Mouse (Mus musculus): ENCODE data around the gene Tnr.

Gene Tnr

GRCm38 (mm10) chr1:159716301-159716700 is 192.7 kb downstream of the Tnr start:
- no peak for DNase-seq (ENCODE audit: low spot score in 2 of 2)

GRCm38 (mm10) chr1:159717016-159717415 is 193.4 kb downstream of the Tnr start:
- DNase-seq (ENCODE audit: low spot score in 2 of 2): no peak

- no peak for DNase-seq (ENCODE audit: low spot score in 2 of 2)
These were observed 200.2 kb downstream of the Tnr start for GRCm38 (mm10) chr1:159723733-159724132.

GRCm38 (mm10) chr1:159729270-159729669 is 205.7 kb downstream of the Tnr start:
- no peak for DNase-seq (ENCODE audit: low spot score in 2 of 2)

GRCm38 (mm10) chr1:159730826-159731225 is 207.3 kb downstream of the Tnr start:
- no peak for DNase-seq (ENCODE audit: low spot score in 2 of 2)

- DNase-seq (ENCODE audit: low spot score in 2 of 2): no peak
These were observed 211.5 kb downstream of the Tnr start for GRCm38 (mm10) chr1:159735099-159735498.

- no peak for DNase-seq (ENCODE audit: low spot score in 2 of 2)
These were observed 215.9 kb downstream of the Tnr start for GRCm38 (mm10) chr1:159739478-159739877.

GRCm38 (mm10) chr1:159741237-159742002 is 217.9 kb downstream of the Tnr start:
- no peak for DNase-seq (ENCODE audit: low spot score in 2 of 2)

- DNase-seq (ENCODE audit: low spot score in 2 of 2): no peak
These were observed 218.4 kb downstream of the Tnr start for GRCm38 (mm10) chr1:159742003-159742274.

GRCm38 (mm10) chr1:159743744-159744253 is 220.2 kb downstream of the Tnr start:
- DNase-seq (ENCODE audit: low spot score in 2 of 2): no peak

- DNase-seq (ENCODE audit: low spot score in 2 of 2): no peak
These were observed 221.7 kb downstream of the Tnr start for GRCm38 (mm10) chr1:159745311-159745710.

- no peak for DNase-seq (ENCODE audit: low spot score in 2 of 2)
These were observed 224.4 kb downstream of the Tnr start for GRCm38 (mm10) chr1:159747969-159748368.

GRCm38 (mm10) chr1:159750411-159750810 is 226.8 kb downstream of the Tnr start:
- DNase-seq (ENCODE audit: low spot score in 2 of 2): no peak

GRCm38 (mm10) chr1:159750876-159751275 is 227.3 kb downstream of the Tnr start:
- DNase-seq (ENCODE audit: low spot score in 2 of 2): no peak

- DNase-seq (ENCODE audit: low spot score in 2 of 2): no peak
These were observed 237.4 kb downstream of the Tnr start for GRCm38 (mm10) chr1:159760970-159761369.

- DNase-seq (ENCODE audit: low spot score in 2 of 2): no peak
These were observed 240.3 kb downstream of the Tnr start for GRCm38 (mm10) chr1:159763901-159764300.

GRCm38 (mm10) chr1:159764897-159765296 is 241.3 kb downstream of the Tnr start:
- no peak for DNase-seq (ENCODE audit: low spot score in 2 of 2)

GRCm38 (mm10) chr1:159769948-159770347 is 246.4 kb downstream of the Tnr start:
- DNase-seq (ENCODE audit: low spot score in 2 of 2): no peak

- DNase-seq (ENCODE audit: low spot score in 2 of 2): no peak
These were observed 250.1 kb downstream of the Tnr start for GRCm38 (mm10) chr1:159773671-159774070.

GRCm38 (mm10) chr1:159775168-159775567 is 251.6 kb downstream of the Tnr start:
- DNase-seq (ENCODE audit: low spot score in 2 of 2): no peak

GRCm38 (mm10) chr1:159777107-159777506 is 253.5 kb downstream of the Tnr start:
- no peak for DNase-seq (ENCODE audit: low spot score in 2 of 2)

- no peak for DNase-seq (ENCODE audit: low spot score in 2 of 2)
These were observed 255.9 kb downstream of the Tnr start for GRCm38 (mm10) chr1:159779424-159779823.

GRCm38 (mm10) chr1:159783842-159784241 is 260.3 kb downstream of the Tnr start:
- no peak for DNase-seq (ENCODE audit: low spot score in 2 of 2)

- no peak for DNase-seq (ENCODE audit: low spot score in 2 of 2)
These were observed 264.7 kb downstream of the Tnr start for GRCm38 (mm10) chr1:159788312-159788711.
